Mouse (Mus musculus) gastrocnemius, adult 2 months (tissue): ENCODE data around the gene Gbx1. TPM values are rescaled to one million over a fixed set of nuclear protein-coding genes. Genes with fewer than 3 reads are reported as not detected.

Experiments
- DNase-seq: peaks from one replicate; pipeline ENCODE4 v3.0.0; 2022
- H3K27ac ChIP-seq: fragments of 200-600 bp; 2 replicates; pipeline ENCODE4 v1.8.1; 2022; ENCODE audit warnings: mild to moderate bottlenecking
- H3K4me3 ChIP-seq: fragments of 200-600 bp; 2 replicates; pipeline ENCODE4 v1.8.1; 2022; ENCODE audit warnings: mild to moderate bottlenecking, moderate library complexity
- CTCF ChIP-seq: fragments of 200-600 bp; IDR thresholded peaks from 2 replicates; pipeline ENCODE4 v1.8.1; 2022; ENCODE audit warnings: antibody characterized with exemption, mild to moderate bottlenecking, moderate library complexity
- intact Hi-C: fragments of 180-260 bp; cut with DNase I; formaldehyde crosslinking; loops from one replicate; pipeline ENCODE4 v1.15.1; 2025
- total RNA-seq, 2 experiments: library from RNA; stranded (reverse); gene quantifications; 2 replicates each; pipeline ENCODE4 v1.2.3; 2021

The Gbx1 gene
- total RNA-seq, 2 experiments from 2014 or later, result not detected

GRCm38 (mm10) chr5:24510635-24511034, 16.4 kb downstream of the Gbx1 start:
- H3K27ac ChIP-seq, result no peak overlapping the region
- peak; percentile 73 for DNase-seq
- intact Hi-C loops, result loop anchor here (1.0 kb wide), 2 partner anchors 87 to 142 kb away; no protein-coding TSS in a partner anchor
- peak; percentile 79 for TF ChIP-seq CTCF
- no peak overlapping the region for H3K4me3 ChIP-seq

GRCm38 (mm10) chr5:24508406-24508805, 18.6 kb downstream of the Gbx1 start:
- no peak overlapping the region for H3K27ac ChIP-seq
- intact Hi-C loops, result no loop called here
- peak; percentile 10; the same call in 1 of the 2 replicates for TF ChIP-seq CTCF
- no peak for DNase-seq
- no peak overlapping the region for H3K4me3 ChIP-seq

DNA sequence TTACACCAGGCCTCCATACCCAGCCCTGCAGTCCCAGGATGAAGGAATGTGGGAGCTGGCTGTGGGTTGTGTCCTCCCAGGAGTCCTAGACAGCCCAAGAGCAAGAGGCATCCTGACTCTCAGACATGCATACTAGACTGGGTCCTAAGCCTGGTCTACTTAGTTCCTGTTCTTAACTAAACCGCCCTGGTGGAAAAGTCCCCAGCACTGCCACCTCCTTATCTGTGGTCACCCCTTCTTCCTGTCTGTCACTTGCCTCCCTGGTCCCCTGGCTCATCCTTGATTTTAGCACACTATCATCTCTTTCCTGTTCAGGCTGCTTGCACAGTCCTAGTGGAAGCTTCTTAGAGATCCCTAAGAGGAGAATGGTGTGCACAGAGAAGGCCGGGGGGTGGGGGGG, 21.5 kb downstream of the Gbx1 start:
- intact Hi-C loops, result no loop called here
- no peak for TF ChIP-seq CTCF
- DNase-seq, result no peak
- H3K4me3 ChIP-seq, result no peak overlapping the region
- H3K27ac ChIP-seq, result no peak overlapping the region

DNA sequence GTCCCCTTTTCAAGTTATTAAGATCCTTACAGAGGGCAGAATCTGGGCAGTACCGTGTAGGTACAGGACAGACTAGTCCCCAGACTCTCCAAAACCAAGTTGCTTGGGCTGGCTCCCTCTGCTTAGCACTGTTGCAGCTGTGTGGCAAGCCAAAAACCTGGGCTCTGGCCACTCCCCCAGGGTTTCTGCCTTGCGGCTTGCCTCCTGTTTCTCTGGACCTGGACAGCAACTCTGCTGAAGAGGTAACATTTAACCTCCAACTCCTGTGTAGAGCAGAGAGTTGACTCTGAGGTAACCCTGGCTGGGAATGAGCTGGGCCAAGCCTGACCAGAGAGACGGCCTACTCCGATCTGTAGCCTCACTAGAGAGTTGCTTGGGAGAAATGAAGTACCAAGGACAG, 24.2 kb downstream of the Gbx1 start:
- TF ChIP-seq CTCF, result no peak
- intact Hi-C loops, result no loop called here
- Histone ChIP-seq H3K4me3 (no peak overlapping the region), H3K27ac (no peak overlapping the region)
- DNase-seq, result no peak

- DNase-seq, result no peak
- intact Hi-C loops, result no loop called here
- Histone ChIP-seq H3K4me3 (no peak overlapping the region), H3K27ac (no peak overlapping the region)
- TF ChIP-seq CTCF, result no peak
Observed at GRCm38 (mm10) chr5:24500851-24501250, 26.2 kb downstream of the Gbx1 start.

- no peak overlapping the region for H3K27ac ChIP-seq
- no peak for TF ChIP-seq CTCF
- intact Hi-C loops, result no loop called here
- DNase-seq, result no peak
- no peak overlapping the region for H3K4me3 ChIP-seq
Observed at GRCm38 (mm10) chr5:24499113-24499512, 27.9 kb downstream of the Gbx1 start.

- H3K4me3 ChIP-seq, result no peak overlapping the region
Observed at GRCm38 (mm10) chr5:24497526-24497925, 29.5 kb downstream of the Gbx1 start.

DNA sequence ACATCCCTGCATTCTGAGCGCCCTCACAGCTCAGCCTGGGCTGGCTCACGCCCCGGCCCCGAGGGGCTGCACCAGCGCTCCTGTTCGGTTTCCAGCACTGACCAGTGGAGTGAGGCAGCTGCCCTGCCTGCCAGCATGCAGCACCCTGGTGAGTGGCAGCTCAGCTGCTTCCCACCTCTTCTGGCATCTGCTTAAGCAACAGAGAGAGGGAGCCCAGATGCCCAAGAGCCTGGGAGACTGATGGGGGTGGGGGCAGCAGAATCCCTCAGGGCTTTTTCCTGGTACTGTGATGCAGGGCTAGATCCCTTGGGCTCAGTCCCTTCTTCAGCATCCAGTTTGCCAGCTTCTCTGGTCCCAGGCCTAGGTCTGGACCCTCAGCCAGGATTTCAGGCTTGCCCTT, 30.2 kb downstream of the Gbx1 start:
- no peak overlapping the region for H3K4me3 ChIP-seq
- no peak overlapping the region for H3K27ac ChIP-seq
- intact Hi-C loops, result no loop called here
- no peak for DNase-seq
- TF ChIP-seq CTCF, result no peak

More at GRCm38 (mm10) chr5:24497526-24497925, 29.5 kb downstream of the Gbx1 start:
- no peak for TF ChIP-seq CTCF
- no peak for DNase-seq
- H3K27ac ChIP-seq, result no peak overlapping the region
- intact Hi-C loops, result no loop called here

DNA sequence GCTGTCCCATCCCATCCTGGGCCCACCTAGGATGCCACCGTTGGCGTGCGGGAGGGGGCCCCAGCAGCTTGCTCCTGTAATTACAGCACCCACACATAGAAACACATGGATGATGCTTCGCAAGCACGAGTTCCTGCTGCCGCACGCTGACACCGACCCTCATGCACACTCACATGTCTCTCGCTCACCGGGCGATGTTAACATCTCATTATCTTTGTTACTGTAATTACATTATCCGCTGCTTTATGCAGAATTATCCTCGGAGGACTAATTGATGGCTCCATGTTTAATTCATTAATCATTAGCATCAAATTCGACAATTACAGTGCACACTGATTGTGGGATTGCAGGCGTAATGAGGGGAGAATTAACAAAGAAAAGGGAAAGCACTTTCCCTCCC, 32.0 kb downstream of the Gbx1 start:
- H3K27ac ChIP-seq, result no peak overlapping the region
- intact Hi-C loops, result no loop called here

GRCm38 (mm10) chr5:24492546-24493285, 34.3 kb downstream of the Gbx1 start:
- no peak overlapping the region for H3K27ac ChIP-seq
- no peak overlapping the region for H3K4me3 ChIP-seq
- no peak for TF ChIP-seq CTCF
- DNase-seq, result no peak
- intact Hi-C loops, result no loop called here

More for the DNA sequence above, 32.0 kb downstream of the Gbx1 start:
- no peak for DNase-seq
- no peak overlapping the region for H3K4me3 ChIP-seq
- TF ChIP-seq CTCF, result no peak

GRCm38 (mm10) chr5:24490413-24490920, 36.5 kb downstream of the Gbx1 start:
- no peak overlapping the region for H3K4me3 ChIP-seq
- no peak for DNase-seq
- TF ChIP-seq CTCF, result no peak
- intact Hi-C loops, result no loop called here
- no peak overlapping the region for H3K27ac ChIP-seq

GRCm38 (mm10) chr5:24486738-24487137, 40.3 kb downstream of the Gbx1 start:
- intact Hi-C loops, result no loop called here
- H3K27ac ChIP-seq, result peak overlapping the region; percentile 55
- H3K4me3 ChIP-seq, result no peak overlapping the region
- DNase-seq, result no peak
- no peak for TF ChIP-seq CTCF

DNA sequence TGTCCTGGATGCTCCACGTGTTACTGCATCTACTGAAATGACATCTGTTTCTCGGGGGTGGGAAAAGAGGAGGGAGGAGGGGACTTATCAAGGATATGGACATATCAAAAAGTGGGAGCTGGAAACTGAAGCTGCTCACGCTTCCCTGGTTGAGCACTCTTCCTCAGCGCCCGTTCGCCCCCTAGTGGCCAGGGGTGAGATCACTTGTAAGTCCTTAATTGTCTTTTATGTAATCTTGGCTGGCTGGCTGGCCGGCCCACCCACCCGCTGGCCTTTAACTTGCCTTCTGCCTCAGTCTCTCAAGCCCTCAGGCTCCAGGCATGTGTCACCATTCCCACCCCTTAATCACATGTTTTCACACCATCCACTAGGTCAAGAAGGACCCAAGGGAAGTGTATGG, 40.9 kb downstream of the Gbx1 start:
- H3K27ac ChIP-seq, result peak overlapping the region; percentile 55
- H3K4me3 ChIP-seq, result no peak overlapping the region
- DNase-seq, result peak; percentile 92
- intact Hi-C loops, result no loop called here
- peak; percentile 92 for TF ChIP-seq CTCF

- H3K27ac ChIP-seq, result no peak overlapping the region
- no peak overlapping the region for H3K4me3 ChIP-seq
- no peak for TF ChIP-seq CTCF
- intact Hi-C loops, result no loop called here
- no peak for DNase-seq
Observed at GRCm38 (mm10) chr5:24484963-24485362, 42.0 kb downstream of the Gbx1 start.
